Mouse (Mus musculus) bone marrow, adult 2 months (tissue): ENCODE results near the gene 4932414N04Rik. TPM values are rescaled to one million over a fixed set of nuclear protein-coding genes. Genes with fewer than 3 reads are reported as not detected.
"Not testable (repeated sequence)": the region's sequence is repeated elsewhere in the genome, so short reads cannot be mapped to it uniquely, and the experiment has no call there.

ENCODE experiments used
- H3K27ac ChIP-seq: fragments of 200-500 bp; 2 replicates; pipeline ENCODE4 v1.5.1; 2012; ENCODE audit warnings: low read depth, mild to moderate bottlenecking, control low read depth, inconsistent platforms, low read length; ENCODE audit not compliant: control insufficient read depth, poor library complexity, insufficient read depth
- H3K4me1 ChIP-seq: fragments of 200-500 bp; 2 replicates; pipeline ENCODE4 v1.6.1; 2011; ENCODE audit warnings: low read length; ENCODE audit not compliant: control insufficient read depth, insufficient read depth
- H3K4me3 ChIP-seq: fragments of 200-500 bp; replicated peaks from 2 replicates; pipeline ENCODE3; 2011; ENCODE audit warnings: mild to moderate bottlenecking, low read depth, low read length, control low read depth; ENCODE audit not compliant: control insufficient read depth
- CTCF ChIP-seq: fragments of 200-500 bp; IDR thresholded peaks from 2 replicates; pipeline ENCODE4 v1.5.1; 2011; ENCODE audit warnings: low read length, control low read depth; ENCODE audit not compliant: control insufficient read depth, insufficient read depth
- POLR2A ChIP-seq: fragments of 200-500 bp; IDR thresholded peaks from 2 replicates; pipeline ENCODE4 v1.6.1; 2011; ENCODE audit warnings: low read depth, mild to moderate bottlenecking, control low read depth, low read length, borderline replicate concordance; ENCODE audit not compliant: control insufficient read depth
- WGBS: fragments of 180-500 bp; shearing (Covaris S2); methylation state at CpG from one replicate; pipeline ENCODE4 v1.1.7; 2018; 5-methylcytosine and 5-hydroxymethylcytosine counted together
- polyA plus RNA-seq: library from polyadenylated mRNA; stranded (reverse); fragments of >200 nt; gene quantifications from 2 replicates; pipeline ENCODE4 v1.2.4, GENCODE M21; 2011; ENCODE audit warnings: low replicate concordance; ENCODE audit not compliant: missing spikeins, insufficient read depth, insufficient read length

The 4932414N04Rik gene
- not detected in 2 replicates for polyA plus RNA-seq

DNA sequence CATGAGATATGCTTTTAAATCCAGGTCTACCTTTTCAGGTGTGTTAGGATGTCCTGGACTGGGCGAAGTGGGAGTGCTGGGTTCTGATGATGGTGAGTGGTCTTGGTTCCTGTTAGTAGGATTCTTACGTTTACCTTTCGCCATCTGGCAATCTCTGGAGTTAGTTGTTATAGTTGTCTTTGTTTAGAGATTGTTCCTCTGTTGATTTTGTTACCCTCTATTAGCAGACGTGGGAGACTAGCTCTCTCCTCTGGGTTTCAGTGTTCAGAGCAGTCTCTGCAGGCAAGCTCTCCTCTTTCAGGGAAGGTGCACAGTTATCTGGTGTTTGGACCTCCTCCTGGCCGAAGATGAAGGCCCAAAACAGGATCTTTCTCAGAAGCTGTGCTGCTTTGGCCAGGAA, at the start of gene 4932414N04Rik:
Gene 4932414N04Rik, plus strand, starts transcription at position 301 of the 400 bp plus-strand sequence.
- H3K4me3 ChIP-seq, H3K27ac ChIP-seq, H3K4me1 ChIP-seq: not testable (repeated sequence)
- 62% methylated on average over 2 of the region's 5 CpGs for WGBS

DNA sequence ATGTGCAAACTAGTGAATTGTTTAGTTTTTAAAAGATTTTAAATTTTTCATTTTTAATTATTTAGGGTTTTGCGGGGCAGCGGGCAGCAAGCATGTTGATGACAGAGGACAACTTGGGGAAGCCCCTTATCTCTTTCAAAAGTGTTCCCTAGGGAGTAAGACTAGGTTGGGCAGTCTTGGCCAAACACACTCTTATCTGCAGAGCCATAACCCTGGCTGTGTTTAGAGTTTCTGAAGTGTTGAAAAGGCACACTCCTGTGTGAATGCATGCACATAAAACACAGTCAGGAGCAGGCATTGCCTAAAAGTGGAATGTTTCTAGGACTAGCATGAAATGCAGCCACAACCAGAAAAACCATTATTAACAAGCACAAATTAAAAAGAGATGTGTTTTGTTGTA, 75.9 kb downstream of the 4932414N04Rik start:
- no peak overlapping the region for H3K27ac ChIP-seq
- 85% methylated on average over 2 of the region's 2 CpGs for WGBS
- no peak overlapping the region for H3K4me3 ChIP-seq
- no peaks in the 10 kb centered on the region for H3K4me1 ChIP-seq
- TF ChIP-seq CTCF (no peak), POLR2A (no peak)

DNA sequence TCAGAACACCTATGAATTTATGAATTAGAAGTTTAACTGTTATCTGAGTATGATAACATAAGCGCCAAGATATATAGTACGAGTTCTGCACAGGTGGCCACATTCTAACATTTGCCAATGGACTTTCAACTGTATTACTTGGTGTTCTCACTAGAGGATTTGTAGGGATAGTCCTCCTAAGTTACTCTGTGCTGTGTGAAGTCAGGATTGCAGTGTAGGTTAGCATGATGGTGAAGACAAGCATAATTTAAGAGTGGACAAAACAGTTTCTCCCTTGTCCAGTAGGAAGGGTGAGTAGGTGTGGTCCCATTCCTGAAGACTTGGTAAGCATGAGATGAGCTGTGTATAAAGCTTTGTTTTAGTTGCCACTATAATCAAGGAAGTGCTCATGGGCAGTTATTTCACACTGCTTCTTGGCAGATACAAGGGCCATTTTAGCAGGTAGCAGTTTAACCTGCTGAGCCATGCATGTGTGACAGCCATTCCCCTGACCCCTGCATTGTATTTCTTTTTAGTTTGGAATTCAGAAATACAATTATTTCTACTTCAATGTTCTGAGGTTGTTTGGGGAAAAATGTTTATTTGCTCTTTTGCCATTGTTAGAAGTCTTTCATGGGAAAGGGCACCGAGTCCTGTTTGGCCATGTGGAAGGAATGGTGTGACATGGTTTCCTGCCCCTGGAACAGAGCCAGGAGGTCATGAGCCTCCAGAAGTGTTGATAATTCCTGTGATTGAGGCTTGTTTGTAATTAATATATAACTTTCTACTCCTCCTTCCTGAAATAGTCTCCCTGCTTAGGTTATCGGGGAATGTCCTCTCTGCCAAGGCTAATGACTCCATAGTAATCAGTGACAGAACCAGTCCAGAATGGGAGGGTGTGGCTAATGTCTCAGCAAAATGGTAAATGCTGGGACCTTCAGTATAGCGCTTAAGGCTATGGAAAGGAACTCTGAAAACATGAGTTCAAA, 83.8 kb downstream of the 4932414N04Rik start:
- TF ChIP-seq CTCF (no peak), POLR2A (no peak)
- Histone ChIP-seq H3K27ac (no peak overlapping the region), H3K4me1 (no peaks in the 10 kb centered on the region), H3K4me3 (no peak overlapping the region)
- WGBS = 84% methylated on average over 5 of the region's 5 CpGs

DNA sequence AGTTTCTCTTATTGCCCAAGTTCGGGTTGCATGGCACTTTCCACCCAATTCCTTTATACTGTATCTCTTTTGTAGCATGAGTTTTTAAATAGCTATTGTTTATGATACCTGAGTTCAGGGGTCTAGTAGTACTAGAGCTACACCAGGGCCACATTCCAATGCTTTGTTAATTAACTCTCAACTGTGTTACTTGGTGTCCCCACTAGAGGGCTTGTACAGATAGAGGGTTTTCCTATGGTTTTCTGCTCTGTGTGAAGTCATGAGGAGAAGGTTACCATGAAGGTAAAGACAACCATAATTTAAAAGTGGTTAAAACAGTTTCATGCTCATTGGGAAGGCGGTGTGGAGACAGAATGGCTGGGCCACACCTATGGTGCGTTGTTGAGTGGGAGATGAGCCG, 88.3 kb downstream of the 4932414N04Rik start:
- TF ChIP-seq POLR2A (no peak), CTCF (no peak)
- Histone ChIP-seq H3K27ac (no peak overlapping the region), H3K4me3 (no peak overlapping the region), H3K4me1 (no peaks in the 10 kb centered on the region)
- 81% methylated on average over 4 of the region's 4 CpGs for WGBS

DNA sequence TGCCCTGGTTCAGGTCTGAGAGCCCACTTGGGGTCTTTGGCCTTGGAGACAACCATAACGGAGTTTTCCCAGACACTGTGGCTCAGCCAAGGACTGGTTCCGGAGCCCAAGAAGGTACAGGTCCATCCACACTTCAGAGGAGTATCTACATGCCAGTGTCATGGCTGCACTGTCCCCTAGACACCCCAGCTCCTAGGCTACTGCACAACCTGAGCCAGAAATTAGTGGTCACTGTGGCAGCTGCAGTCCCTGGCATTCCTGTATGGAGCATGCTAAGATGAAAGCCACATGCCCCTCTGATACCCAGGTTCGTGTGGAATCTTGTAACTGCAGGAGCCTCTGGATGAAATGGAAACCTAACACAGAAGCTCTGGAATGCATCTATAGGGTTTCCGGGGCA, 99.9 kb downstream of the 4932414N04Rik start:
- TF ChIP-seq CTCF (no peak), POLR2A (no peak)
- 81% methylated on average over 4 of the region's 4 CpGs for WGBS
- no peaks in the 10 kb centered on the region for H3K4me1 ChIP-seq
- no peak overlapping the region for H3K4me3 ChIP-seq
- H3K27ac ChIP-seq = no peak overlapping the region

DNA sequence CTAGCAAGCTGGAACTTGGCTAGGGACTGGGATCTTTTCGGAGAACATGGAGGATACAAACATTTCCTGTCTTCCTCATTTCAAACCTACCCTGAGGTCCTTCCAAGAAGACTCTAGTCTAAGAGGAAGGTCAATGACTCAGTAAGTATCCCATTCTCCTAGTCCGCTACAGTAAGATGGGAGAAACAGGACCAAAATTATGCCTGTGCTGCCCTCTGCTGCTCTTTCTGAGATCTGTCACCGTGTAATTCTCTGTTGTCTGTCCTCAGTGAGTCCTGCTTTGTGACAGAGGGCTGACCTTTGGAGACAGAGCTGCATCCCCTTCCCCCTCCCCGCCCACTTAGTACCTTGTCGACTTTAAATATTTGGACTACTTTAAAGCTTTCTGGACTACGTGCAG, 100.5 kb downstream of the 4932414N04Rik start:
- no peak for TF ChIP-seq CTCF
- TF ChIP-seq POLR2A = no peak
- H3K4me3 ChIP-seq = no peak overlapping the region
- 36% methylated on average over 6 of the region's 6 CpGs for WGBS

DNA sequence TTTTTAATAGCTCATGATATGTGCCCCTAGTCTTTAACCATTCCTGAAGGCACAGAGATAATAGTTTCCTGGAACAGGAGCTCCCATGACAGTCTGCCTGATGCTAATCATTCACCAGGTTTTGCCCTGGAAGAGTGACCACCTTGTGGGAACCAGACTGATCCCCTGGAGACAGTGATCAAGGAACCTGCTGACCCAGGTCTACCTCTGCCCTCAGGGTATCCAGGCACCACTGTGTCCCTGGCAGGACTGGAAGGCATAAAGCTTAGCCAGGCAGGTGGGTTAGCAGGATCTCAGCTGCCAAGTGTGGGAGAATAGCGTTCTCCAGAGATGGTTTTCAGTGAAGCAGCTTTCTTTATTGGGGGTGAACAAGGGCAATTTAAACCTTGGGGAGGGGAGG, 109.1 kb downstream of the 4932414N04Rik start:
- Histone ChIP-seq H3K27ac (no peak overlapping the region), H3K4me3 (no peak overlapping the region), H3K4me1 (no peaks in the 10 kb centered on the region)
- TF ChIP-seq CTCF = no peak
- no peak for TF ChIP-seq POLR2A
- WGBS = 78% methylated on average over 1 of the region's 1 CpGs

More for the DNA sequence above, 100.5 kb downstream of the 4932414N04Rik start:
- Histone ChIP-seq H3K4me1 (no peaks in the 10 kb centered on the region), H3K27ac (no peak overlapping the region)

DNA sequence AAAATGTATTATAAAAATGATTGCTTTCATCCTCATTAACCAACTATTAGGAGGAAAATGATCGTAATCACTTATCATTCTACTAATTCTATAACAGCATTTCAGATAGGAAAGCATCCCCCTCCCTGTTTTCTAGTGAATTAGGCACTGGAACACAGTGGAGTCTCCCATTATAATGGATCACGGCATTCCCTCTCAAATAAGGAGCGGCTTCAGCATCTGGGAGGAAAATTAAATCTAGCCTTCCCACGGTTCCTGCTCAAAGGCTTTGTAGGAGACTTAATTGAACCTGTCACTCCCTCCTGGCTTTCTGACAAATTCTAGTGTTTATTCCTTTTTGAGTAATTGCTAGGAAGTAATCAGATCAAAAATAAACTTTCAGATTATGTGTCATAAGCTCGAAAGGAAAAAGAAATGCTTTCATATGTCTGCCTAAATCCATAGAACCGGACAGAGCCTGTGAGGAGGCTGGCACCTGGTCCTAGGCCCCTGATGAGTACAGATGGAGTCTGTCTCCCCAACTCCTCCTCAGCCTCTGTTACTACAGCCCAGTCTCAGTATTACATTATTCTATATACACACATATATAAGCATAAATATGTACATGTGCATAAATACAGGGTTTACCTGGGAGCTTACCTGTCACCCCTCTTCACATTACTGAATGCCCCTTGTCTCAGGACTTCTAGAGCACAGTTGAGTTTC, 111.1 kb downstream of the 4932414N04Rik start:
- H3K27ac ChIP-seq = no peak overlapping the region
- TF ChIP-seq CTCF (no peak), POLR2A (no peak)
- no peaks in the 10 kb centered on the region for H3K4me1 ChIP-seq
- 80% methylated on average over 6 of the region's 6 CpGs for WGBS
- no peak overlapping the region for H3K4me3 ChIP-seq
